8 mouse cellular contexts compared by ENCODE assay signal in genomic region chr16:64723273-64724057, GRCm38 (mm10). TPM values are rescaled to one million over a fixed set of nuclear protein-coding genes. Genes with fewer than 3 reads are reported as not detected.
DNase-seq lines count a peak whose midpoint lies in the region; ATAC-seq and TF ChIP-seq lines count a peak whose summit lies in the region.

No protein-coding gene starts in this region.

- peak; percentile 60 for TF ChIP-seq CTCF in gastrocnemius, adult 2 months (IDR thresholded peaks at IDR 0.05)
- TF ChIP-seq CTCF in left cerebral cortex, adult 2 months (IDR thresholded peaks at IDR 0.05), result peak; percentile 77

- H3K36me3 ChIP-seq in midbrain, embryonic 11.5 days (ENCODE audit: control insufficient read depth, insufficient read depth, low read length), result no peaks in the 10 kb centered on the region

- ATAC-seq in midbrain, embryonic 11.5 days (ENCODE audit: low FRiP score), result peak; percentile 94

- no peak overlapping the region for H3K4me2 ChIP-seq in midbrain, embryonic 11.5 days

- 54% methylated on average over 4 of the region's 4 CpGs for WGBS in midbrain, embryonic 11.5 days

- intact Hi-C loops in gastrocnemius, adult 2 months (cut with DNase I), result no loop called here
- intact Hi-C loops in left cerebral cortex, adult 2 months (cut with DNase I), result loop anchor here (5.0 kb wide), 3 partner anchors 851 to 1781 kb away; no protein-coding TSS in a partner anchor

- peak; percentile 2 for DNase-seq in gastrocnemius, adult 18-20 months (ENCODE audit: low spot score)
- DNase-seq in gastrocnemius, adult 8-10 months (ENCODE audit: low spot score in 2 of 2), result no peak
- peak; percentile 25 to 54 for DNase-seq in cerebellum, postnatal 4 days (ENCODE audit: low spot score in 2 of 2)
- peak; percentile 42 for DNase-seq in gastrocnemius, adult 2 months
- peak; percentile 14 for DNase-seq in induced T-regulatory cell, adult 2 months (ENCODE audit: low read depth)
- peak; percentile 41 to 48 for DNase-seq in left cerebral cortex, adult 2 months (ENCODE audit: extremely low spot score in 1 of 2, low spot score in 2 of 2)
- DNase-seq in midbrain, embryonic 11.5 days (ENCODE audit: low spot score, missing footprints), result peak; percentile 93
- DNase-seq in skeletal muscle tissue, adult 2 months (ENCODE audit: low read depth, low spot score), result peak; percentile 31

- H3K27me3 ChIP-seq in midbrain, embryonic 11.5 days (ENCODE audit: control insufficient read depth, insufficient read depth, low read length), result no peaks in the 10 kb centered on the region

- H3K4me3 ChIP-seq in gastrocnemius, adult 2 months, result no peak overlapping the region
- H3K4me3 ChIP-seq in left cerebral cortex, adult 2 months, result no peak overlapping the region
- no peak overlapping the region for H3K4me3 ChIP-seq in midbrain, embryonic 11.5 days (ENCODE audit: low read depth, low read length)

- H3K9ac ChIP-seq in midbrain, embryonic 11.5 days (ENCODE audit: low read length), result no peak overlapping the region

- no peaks in the 10 kb centered on the region for H3K4me1 ChIP-seq in midbrain, embryonic 11.5 days (ENCODE audit: control insufficient read depth, insufficient read depth, low read length)

- H3K27ac ChIP-seq in gastrocnemius, adult 2 months, result no peak overlapping the region
- H3K27ac ChIP-seq in left cerebral cortex, adult 2 months, result no peak overlapping the region
- H3K27ac ChIP-seq in midbrain, embryonic 11.5 days (ENCODE audit: low read depth, low read length), result no peak overlapping the region; the same call in 1 of the 2 replicates

- H3K9me3 ChIP-seq in midbrain, embryonic 11.5 days (ENCODE audit: control insufficient read depth, low read length), result no peaks in the 10 kb centered on the region

RNA-seq across cellular contexts. Expression of gene 4930453N24Rik, which starts 47.5 kb away (rescaled TPM):
- 10 to 100 TPM; 51.4 to 51.7 TPM for total RNA-seq in gastrocnemius, adult 18-20 months (2021)
- 10 to 100 TPM; 53.7 to 70.8 (median 57.3) TPM for total RNA-seq in gastrocnemius, adult 8-10 months (2022)
- total RNA-seq in gastrocnemius, adult 2 months (2021), result 10 to 100 TPM; 52.9 to 55.0 TPM
- 10 to 100 TPM; 21.4 to 22.9 TPM for total RNA-seq in left cerebral cortex, adult 2 months (2021)
- polyA plus RNA-seq in midbrain, embryonic 11.5 days (2014; fragmentation: Nextera tagmentation; extraction: Ambion mirVana), result 33.0 and 33.3 TPM in 2 replicates

Comparison
In these comparisons a context has a peak if more than half of its experiments do, and no peak if none do; other contexts are left out.
1. DNase-seq: peak in gastrocnemius, adult 18-20 months (single experiment), cerebellum, postnatal 4 days (2 of 2), gastrocnemius, adult 2 months (single experiment), induced T-regulatory cell, adult 2 months (single experiment), left cerebral cortex, adult 2 months (2 of 2), midbrain, embryonic 11.5 days (single experiment) and skeletal muscle tissue, adult 2 months (single experiment); none in gastrocnemius, adult 8-10 months (0 of 2).